Mouse (Mus musculus) frontal cortex, adult (tissue): Measurements from ENCODE around the gene Nt5dc3.

Source experiments
- ATAC-seq: cut with Nextera tagmentation; 2 replicates; pipeline ENCODE4 v1.9.2; 2017; ENCODE audit warnings: mild to moderate bottlenecking, moderate library complexity, mixed read lengths; ENCODE audit not compliant: low TSS enrichment

Gene Nt5dc3

GRCm38 (mm10) chr10:86814292-86815131 lies 35.7 kb downstream of the Nt5dc3 start:
- ATAC-seq = no peak

GRCm38 (mm10) chr10:86815133-86815532 lies 36.3 kb downstream of the Nt5dc3 start:
- no peak for ATAC-seq

GRCm38 (mm10) chr10:86819649-86820165 lies 40.9 kb downstream of the Nt5dc3 start:
- ATAC-seq = peak; percentile 45

GRCm38 (mm10) chr10:86821014-86821413 lies 42.2 kb downstream of the Nt5dc3 start:
- peak; percentile 44 for ATAC-seq

- no peak for ATAC-seq
Measured at GRCm38 (mm10) chr10:86824093-86824492, 45.3 kb downstream of the Nt5dc3 start.

GRCm38 (mm10) chr10:86824871-86825270 lies 46.1 kb downstream of the Nt5dc3 start:
- no peak for ATAC-seq

GRCm38 (mm10) chr10:86825871-86826522 lies 47.2 kb downstream of the Nt5dc3 start:
- no peak for ATAC-seq

GRCm38 (mm10) chr10:86826929-86827328 lies 48.1 kb downstream of the Nt5dc3 start:
- ATAC-seq = no peak

- ATAC-seq = no peak
Measured at GRCm38 (mm10) chr10:86828221-86829135, 49.7 kb downstream of the Nt5dc3 start.

GRCm38 (mm10) chr10:86829515-86829914 lies 50.7 kb downstream of the Nt5dc3 start:
- no peak for ATAC-seq

- ATAC-seq = no peak
Measured at GRCm38 (mm10) chr10:86836784-86837183, 58.0 kb downstream of the Nt5dc3 start.

GRCm38 (mm10) chr10:86838827-86839226 lies 60.0 kb downstream of the Nt5dc3 start:
- ATAC-seq = no peak

- ATAC-seq = peak; percentile 13; the same call in 1 of the 2 replicates
Measured at GRCm38 (mm10) chr10:86842659-86843058, 63.9 kb downstream of the Nt5dc3 start.

GRCm38 (mm10) chr10:86846926-86847467 lies 68.2 kb downstream of the Nt5dc3 start:
- no peak for ATAC-seq

- ATAC-seq = no peak
Measured at GRCm38 (mm10) chr10:86849087-86849486, 70.3 kb downstream of the Nt5dc3 start.

GRCm38 (mm10) chr10:86849508-86849907 lies 70.7 kb downstream of the Nt5dc3 start:
- ATAC-seq = no peak

GRCm38 (mm10) chr10:86852160-86852559 lies 73.4 kb downstream of the Nt5dc3 start:
- no peak for ATAC-seq

- peak; percentile 66 for ATAC-seq
Measured at GRCm38 (mm10) chr10:86853433-86853832, 74.6 kb downstream of the Nt5dc3 start.

GRCm38 (mm10) chr10:86860396-86860795 lies 81.6 kb downstream of the Nt5dc3 start:
- ATAC-seq = no peak

- ATAC-seq = no peak
Measured at GRCm38 (mm10) chr10:86862496-86862895, 83.7 kb downstream of the Nt5dc3 start.

- no peak for ATAC-seq
Measured at GRCm38 (mm10) chr10:86863429-86863828, 84.6 kb downstream of the Nt5dc3 start.
